Mouse (Mus musculus) retina, embryonic 14.5 days (tissue): ENCODE results near the gene Ier3.
A peak's percentile ranks its signal among the peaks of the same experiment; 100 is the strongest.

Source experiments
- DNase-seq: peaks from one replicate; pipeline ENCODE4 v3.0.0-alpha.2; 2015; ENCODE audit warnings: low spot score

Ier3 gene

GRCm38 (mm10) chr17:35810900-35811648 is 10.4 kb upstream of the Ier3 start:
- DNase-seq, result no peak

DNA sequence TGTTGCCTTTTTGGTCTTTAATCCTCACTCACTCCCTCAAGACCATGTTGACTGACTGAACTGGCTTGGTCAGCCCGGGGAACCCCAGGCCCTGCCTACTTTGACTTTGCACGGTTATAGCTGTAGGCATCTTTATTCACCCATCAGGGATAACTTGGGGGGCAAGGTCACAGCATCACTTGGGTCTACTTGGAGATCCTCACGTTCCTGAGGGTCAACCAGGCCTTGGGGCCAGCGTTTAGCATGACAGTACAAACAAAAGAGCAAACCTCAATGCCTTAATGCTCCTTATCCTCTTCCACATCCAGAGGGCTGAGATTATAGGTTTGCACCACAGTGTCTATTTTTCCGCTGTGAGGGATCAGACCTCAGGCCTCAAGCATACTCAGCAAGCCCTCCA is 9.2 kb upstream of the Ier3 start:
- no peak for DNase-seq

DNA sequence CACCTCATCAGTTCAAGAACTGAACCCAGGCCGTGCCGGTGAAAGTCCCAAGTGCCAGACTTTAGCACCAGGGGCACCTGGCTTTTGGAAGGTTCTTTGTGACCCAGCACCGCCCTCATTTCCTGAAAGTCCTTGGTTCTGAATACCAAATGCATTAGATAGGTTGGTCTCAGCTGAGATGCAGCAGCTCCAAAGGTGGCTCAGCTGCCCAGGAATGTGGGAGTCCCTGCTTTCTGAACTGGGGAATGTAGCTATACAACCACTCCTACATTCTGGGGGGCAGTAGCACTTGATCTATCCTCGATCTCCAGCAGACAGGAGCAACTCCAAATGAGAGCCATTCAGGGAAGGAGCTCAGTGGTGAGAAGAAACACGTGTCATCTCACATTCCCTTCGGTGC is 8.7 kb upstream of the Ier3 start:
- DNase-seq, result no peak

DNA sequence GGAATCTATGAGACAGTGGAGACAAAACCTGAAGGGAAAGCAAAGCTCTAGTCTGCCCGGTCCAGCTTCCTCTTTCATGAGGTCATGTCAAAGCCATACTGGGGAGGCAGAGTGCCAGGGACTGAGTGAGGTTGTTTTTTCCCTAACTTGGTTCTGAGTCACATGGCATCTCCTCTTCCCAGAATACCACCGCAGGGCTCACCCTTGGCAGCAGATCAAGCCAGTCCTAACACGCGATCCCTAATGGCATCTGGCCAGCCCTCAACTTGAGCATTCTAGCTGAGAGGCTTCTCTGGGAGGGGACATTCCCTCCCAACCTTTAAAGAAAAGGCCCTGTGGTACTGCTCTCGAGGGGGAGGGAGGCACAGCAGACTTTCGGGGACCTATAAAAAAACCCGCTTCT is 8.2 kb upstream of the Ier3 start:
- no peak for DNase-seq

GRCm38 (mm10) chr17:35813653-35814052 is 7.8 kb upstream of the Ier3 start:
- no peak for DNase-seq

GRCm38 (mm10) chr17:35814678-35815077 is 6.8 kb upstream of the Ier3 start:
- DNase-seq, result no peak

DNA sequence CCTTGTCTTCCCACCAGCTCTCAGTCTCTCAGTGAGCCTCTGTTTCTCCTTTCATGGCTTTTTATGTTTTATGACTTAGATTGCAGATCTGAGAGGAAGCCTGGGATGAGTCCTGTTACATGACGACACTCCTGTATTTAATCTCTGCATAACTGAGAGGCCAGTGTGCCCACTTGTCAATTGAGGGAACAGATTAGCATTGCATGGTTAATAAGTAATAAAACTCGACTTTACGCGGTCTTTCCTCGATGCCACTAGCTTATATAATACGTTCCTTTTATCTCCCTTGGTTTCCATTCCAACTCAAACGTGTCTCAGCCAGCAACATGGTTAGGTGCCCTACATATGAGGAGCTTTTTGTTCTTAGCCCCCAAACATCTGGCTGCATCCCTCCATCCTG is 5.6 kb upstream of the Ier3 start:
- no peak for DNase-seq

- DNase-seq, result no peak
These were observed 4.8 kb upstream of the Ier3 start for GRCm38 (mm10) chr17:35816686-35817085.

GRCm38 (mm10) chr17:35817226-35817625 is 4.3 kb upstream of the Ier3 start:
- no peak for DNase-seq

DNA sequence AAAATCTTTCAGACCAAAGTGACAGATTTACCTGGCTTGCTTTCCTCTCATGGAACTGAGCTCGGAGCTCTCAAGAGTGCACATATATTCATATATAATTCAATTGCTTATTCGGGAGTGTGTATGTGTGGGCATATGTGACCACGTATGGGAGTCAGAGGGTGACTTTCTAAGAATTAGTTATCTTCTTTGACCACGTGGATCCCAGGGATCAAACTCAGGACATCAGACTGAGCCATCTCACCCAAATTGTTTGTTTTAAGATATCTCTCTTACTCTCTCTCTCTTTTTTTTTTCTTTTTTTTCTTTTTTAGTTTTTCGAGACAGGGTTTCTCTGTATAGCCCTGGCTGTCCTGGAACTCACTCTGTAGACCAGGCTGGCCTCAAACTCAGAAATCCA is 1.4 kb upstream of the Ier3 start:
- no peak for DNase-seq

DNA sequence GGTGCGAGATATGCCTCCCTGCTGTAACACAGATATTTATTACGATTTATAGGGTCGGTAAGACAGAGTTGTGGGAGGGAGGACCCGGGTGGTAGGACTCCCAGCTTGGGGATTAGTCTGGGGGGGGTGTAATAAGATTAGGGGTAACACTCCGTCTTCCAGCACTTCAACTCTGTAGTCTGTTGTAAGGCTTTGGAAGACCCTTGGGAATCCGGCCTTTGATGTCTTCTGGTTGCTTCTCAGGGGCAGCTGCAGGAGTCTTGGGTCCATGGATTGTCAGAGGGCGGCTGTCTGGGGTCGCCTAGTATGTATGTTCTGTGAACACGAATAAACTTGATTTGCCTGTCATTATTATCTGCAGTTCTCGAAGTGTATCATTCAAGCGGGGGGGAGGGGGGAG is 1.1 kb downstream of the Ier3 start:
- DNase-seq, result no peak

- DNase-seq, result peak; percentile 89
These were observed 1.8 kb downstream of the Ier3 start, which contains the start of gene Flot1 for GRCm38 (mm10) chr17:35822964-35823937. TSS of gene Flot1 (plus strand) at chr17:35823230.

DNA sequence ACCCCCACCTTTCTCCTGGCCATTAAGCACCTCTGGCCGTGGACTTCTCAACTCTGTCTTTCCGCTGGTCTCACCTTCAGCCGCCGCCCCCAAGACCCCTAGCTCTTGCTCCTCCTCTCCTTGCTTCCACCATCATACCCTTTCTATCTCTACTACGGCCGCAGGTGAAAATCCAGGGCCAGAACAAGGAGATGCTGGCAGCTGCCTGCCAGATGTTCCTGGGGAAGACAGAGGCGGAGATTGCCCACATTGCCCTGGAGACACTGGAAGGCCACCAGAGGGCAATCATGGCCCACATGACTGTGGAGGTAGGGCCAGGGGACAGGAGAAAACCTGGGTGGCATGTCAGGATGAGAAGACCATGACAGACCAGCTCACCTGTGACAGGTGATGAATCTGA is 2.9 kb downstream of the Ier3 start:
- no peak for DNase-seq

DNA sequence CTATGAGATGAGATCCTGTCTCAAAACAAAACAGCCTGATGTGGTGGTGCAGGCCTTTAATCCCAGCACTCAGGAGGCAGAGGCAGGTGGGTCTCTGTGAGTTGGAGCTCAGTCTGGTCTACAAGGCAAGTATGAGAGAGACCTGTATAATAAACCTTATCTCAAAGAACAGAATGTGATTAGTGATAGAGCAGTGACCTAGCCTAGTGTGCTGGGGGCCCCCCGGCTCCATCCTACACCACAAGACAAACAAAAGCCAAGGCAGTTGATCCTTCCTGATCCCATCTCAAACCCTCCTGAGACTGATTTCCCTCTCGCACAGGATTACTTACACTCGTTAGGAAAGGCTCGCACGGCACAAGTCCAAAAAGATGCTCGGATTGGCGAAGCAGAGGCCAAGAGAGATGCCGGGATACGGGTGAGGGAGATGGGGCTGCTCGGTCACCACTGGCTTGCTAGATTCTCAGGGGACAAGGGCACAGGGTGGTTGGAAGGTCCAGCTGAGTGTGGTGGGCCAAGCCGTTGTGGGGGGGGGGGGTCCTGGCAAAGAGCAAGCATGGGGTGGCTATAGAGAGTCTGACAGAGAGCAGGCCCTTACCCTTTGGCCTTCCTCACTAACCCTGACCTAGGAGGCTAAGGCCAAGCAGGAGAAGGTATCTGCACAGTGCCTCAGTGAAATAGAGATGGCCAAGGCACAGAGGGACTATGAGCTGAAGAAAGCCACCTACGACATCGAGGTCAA is 3.8 kb downstream of the Ier3 start:
- DNase-seq, result no peak

DNA sequence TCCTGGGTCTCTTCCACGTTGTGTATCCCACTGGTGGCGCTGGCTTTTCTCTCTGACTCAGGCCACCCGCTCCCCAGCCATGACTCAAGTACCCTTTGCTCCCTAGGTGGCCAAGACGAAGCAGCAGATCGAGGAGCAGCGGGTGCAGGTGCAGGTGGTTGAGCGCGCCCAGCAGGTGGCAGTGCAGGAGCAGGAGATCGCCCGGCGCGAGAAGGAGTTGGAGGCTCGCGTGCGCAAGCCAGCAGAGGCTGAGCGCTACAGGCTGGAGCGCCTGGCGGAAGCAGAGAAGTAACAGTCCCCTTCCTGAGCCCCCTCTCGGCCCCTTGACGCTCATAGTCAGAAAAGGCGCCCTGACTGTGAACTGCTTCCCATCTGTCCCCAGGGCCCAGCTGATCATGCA is 8.3 kb downstream of the Ier3 start:
- peak; percentile 88 for DNase-seq

GRCm38 (mm10) chr17:35832400-35833238 is 11.1 kb downstream of the Ier3 start:
- DNase-seq, result no peak

DNA sequence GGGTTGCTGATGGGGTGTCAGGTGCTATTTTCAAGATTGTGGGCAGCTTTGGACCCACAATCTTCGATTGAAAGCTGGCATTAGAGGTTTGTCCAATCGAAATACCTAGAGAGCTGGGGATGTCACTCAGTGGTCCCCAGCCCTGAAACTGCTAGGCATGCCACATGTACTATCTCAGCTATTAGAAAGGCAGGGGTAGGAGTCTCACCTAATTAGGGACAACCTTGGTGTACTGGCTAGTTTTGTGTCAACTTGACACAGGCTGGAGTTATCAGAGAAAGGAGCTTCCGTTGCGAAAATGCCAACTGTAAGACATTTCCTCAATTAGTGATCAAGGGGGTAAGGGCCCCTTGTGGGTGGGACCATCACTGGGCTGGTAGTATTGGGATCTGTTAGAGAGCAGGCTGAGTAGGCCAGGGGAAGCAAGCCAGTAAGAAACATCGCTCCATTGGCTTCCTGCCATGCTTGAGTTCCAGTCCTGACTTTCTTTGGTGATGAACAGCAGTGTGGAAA is 11.8 kb downstream of the Ier3 start:
- no peak for DNase-seq

- DNase-seq, result no peak
These were observed 12.4 kb downstream of the Ier3 start for GRCm38 (mm10) chr17:35833894-35834293.

DNA sequence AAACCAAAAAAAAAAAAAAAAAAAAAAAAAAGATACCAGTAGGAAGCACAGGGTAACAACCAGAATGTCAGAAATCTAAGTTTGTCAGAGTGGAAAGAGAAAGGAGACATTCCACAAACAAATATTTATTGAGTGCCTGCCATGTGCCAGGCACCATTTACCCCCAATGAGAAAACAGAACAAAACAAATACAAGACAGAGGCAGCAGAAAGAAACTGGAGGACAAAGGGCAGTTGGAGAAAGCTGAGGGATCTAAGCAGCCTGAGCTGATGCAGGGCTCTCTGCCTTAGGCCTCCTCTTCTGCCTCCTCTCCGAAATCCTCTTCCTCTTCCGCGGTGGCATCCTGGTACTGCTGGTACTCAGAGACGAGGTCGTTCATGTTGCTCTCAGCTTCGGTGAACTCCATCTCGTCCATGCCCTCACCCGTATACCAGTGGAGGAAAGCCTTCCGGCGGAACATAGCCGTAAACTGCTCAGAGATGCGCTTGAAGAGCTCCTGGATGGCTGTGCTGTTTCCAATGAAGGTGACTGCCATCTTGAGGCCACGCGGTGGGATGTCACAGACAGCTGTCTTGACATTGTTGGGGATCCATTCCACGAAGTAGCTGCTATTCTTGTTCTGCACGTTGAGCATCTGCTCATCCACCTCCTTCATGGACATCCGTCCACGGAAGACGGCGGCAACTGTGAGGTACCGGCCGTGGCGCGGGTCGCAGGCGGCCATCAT is 13.4 kb downstream of the Ier3 start:
- no peak for DNase-seq

- DNase-seq, result no peak
These were observed 14.1 kb downstream of the Ier3 start for GRCm38 (mm10) chr17:35835424-35836140.
